Mouse (Mus musculus) neutrophil, adult 59 days (primary cell): ENCODE data around the gene Fam102b. TPM values are rescaled to one million over a fixed set of nuclear protein-coding genes. Genes with fewer than 3 reads are reported as not detected.

Source experiments
- total RNA-seq, 2 experiments: library from RNA; stranded (reverse); gene quantifications; 1 replicate in 1 of 2; 2 replicates in 1 of 2; pipeline ENCODE4 v1.2.4; 2023

Fam102b gene
- total RNA-seq = 10 to 100 TPM; 12.8 to 18.1 TPM

DNA sequence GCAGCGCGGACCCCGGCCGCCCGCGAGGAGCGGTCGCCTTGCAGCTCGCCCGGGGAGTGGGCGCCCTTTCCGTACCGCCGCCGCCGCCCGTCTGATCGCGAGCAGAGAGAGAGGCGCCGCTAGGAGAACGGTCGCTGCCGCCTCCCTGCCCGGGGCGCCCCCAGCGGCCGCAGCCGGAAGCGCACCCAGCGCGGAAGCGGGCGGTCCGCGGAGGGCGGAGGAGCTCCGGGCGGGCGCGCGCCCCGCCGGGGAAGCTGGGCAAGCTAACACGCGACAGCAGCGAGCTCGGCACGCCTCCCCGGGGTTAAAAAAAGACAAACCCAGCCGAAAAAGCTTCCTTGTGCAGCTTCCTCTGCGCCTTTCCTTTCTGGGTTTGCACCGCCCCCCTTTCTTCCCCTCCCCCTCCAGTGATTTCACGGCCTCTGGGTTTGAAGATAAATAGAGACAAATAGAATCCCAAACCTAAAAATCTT, at the start of gene Fam102b:
Gene Fam102b, minus strand, starts transcription at position 93 of the 473 bp plus-strand sequence.

DNA sequence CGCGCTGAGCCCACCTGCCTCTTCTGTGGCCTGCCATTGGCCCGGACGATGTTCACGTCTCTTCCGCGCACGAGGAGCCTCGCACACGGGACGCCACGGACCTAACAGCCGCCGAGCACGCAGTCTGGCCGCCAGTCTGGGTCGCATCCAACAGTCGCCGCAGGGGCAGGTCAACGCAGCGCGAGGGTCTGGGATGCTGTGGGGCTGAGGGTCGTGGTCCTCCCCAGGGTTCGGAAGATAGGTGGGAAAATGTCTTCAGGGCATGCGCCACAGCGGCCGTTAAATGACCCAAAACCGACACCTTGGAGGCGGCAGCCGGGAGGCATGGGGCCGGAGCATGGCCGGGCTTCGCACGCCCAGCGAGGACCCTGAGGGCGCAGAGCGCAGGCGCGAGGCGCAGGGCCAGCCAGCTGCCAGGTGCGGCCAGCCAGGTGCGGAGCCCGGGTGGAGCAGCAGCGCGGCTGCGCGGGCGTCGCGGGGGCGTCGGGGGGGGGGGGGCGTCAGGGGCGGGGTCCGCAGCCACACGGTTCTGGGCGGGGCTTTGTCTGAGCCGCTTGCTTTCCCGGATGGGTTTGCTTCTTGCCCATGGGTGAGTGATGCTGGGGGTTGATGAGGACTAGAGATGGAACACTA, 87.3 kb downstream of the Fam102b start, which contains the start of gene Gm9857:
Gene Gm9857, minus strand, starts transcription at position 445 of the 633 bp plus-strand sequence.

DNA sequence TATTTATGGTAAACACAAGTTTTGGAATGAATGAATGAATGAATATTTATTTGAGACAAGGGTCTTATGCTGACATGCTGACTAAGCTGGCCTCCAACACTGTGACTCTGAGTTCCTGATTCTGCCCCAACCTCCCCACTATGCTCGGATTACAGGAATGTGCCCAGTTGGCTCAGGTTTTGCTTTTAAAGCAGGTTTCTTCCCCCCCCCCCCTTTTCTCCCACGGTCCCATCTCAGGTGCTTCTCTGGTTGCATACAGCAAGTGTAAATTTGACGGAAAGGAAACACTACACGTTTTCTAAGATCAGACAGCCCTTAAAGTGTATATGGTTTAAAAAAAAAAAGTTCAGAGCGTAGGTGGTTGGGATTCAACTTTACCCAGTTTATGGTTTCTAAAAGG, 87.8 kb downstream of the Fam102b start, which contains the start of gene Henmt1:
Gene Henmt1, plus strand, starts transcription at position 301 of the 400 bp plus-strand sequence.

Other genes with a start within 250 kb of the Fam102b start
- gene Stxbp3, start 187.1 kb downstream of the Fam102b start, total RNA-seq = 10 to 100 TPM; 41.8 to 53.1 TPM
- under 1 TPM in 1 of 2 experiments, not detected in 1; 0.46 TPM for gene Fndc7, start 137.6 kb downstream of the Fam102b start, total RNA-seq
- gene Prpf38b, start 115.9 kb downstream of the Fam102b start, total RNA-seq = 10 to 100 TPM; 92.4 to 98.8 TPM
- not detected for gene Henmt1, start 87.7 kb downstream of the Fam102b start, total RNA-seq
- not detected for gene Gm9857, start 87.2 kb downstream of the Fam102b start, total RNA-seq
- not detected for gene Slc25a54, start 52.9 kb upstream of the Fam102b start, total RNA-seq
- 10 to 100 TPM; 68.9 TPM for gene Slc25a24, start 95.5 kb upstream of the Fam102b start, total RNA-seq